Mouse (Mus musculus): ENCODE measurements around the gene 2300002M23Rik.

The 2300002M23Rik gene

DNA sequence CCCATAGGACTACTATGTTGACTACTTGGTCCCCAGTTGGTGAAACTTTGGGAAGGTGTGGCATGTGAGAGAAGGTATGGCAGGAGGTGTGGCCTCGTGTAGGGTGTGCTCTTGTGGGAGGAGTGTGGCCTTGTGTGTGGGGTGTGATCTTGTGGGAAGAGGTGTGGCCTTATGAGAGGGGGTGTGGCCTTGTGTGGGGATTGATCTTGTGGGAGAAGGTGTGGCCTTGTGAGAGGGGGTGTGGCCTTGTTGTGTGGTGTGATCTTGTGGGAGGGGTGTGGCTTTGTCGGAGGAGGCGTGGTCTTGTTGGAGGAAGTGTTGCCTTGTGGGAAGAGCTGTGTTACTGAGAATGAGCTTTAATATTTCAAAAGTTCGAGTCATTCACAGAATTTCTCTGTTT, 49.9 kb downstream of the 2300002M23Rik start:
- DNase-seq (ENCODE audit: low spot score): no peak
